Mouse (Mus musculus) CH12.LX (cell line): ENCODE data around the gene Hist1h3f. TPM values are rescaled to one million over a fixed set of nuclear protein-coding genes. Genes with fewer than 3 reads are reported as not detected.
"Not testable (repeated sequence)": the region's sequence is repeated elsewhere in the genome, so short reads cannot be mapped to it uniquely, and the experiment has no call there.

Experiments
- DNase-seq: peaks from one replicate; pipeline ENCODE4 v3.0.0-alpha.2; 2013; ENCODE audit errors: extremely low read depth
- H3K27ac ChIP-seq: 2 replicates; pipeline ENCODE4 v1.5.1; 2012; ENCODE audit warnings: low read depth, mild to moderate bottlenecking, control low read depth, moderate library complexity; ENCODE audit not compliant: insufficient read depth
- H3K27me3 ChIP-seq: replicated peaks from 2 replicates; pipeline ENCODE3; 2012; ENCODE audit warnings: inconsistent platforms
- H3K36me3 ChIP-seq, 2 experiments: replicated peaks in 1 of 2; 2 replicates each; pipeline versions ENCODE3 to v1.6.1; 2012; ENCODE audit warnings: inconsistent platforms in 1 of 2, low read length in 1 of 2, mild to moderate bottlenecking in 1 of 2, mixed read lengths in 1 of 2, moderate library complexity in 1 of 2; ENCODE audit not compliant: control insufficient read depth in 1 of 2, insufficient read depth in 1 of 2
- H3K4me1 ChIP-seq, 2 experiments: 2 replicates each; pipeline ENCODE4 v1.6.1; 2012; ENCODE audit warnings: inconsistent platforms in 1 of 2, moderate library complexity in 1 of 2; ENCODE audit not compliant: insufficient read depth in 2 of 2, control insufficient read depth in 1 of 2
- H3K4me2 ChIP-seq: 2 replicates; pipeline ENCODE4 v1.6.1; 2012; ENCODE audit warnings: low read depth, mild to moderate bottlenecking, control low read depth; ENCODE audit not compliant: poor library complexity, insufficient read depth, severe bottlenecking
- H3K4me3 ChIP-seq, 3 experiments: fragments of 150-350 bp in 1 of 3; sonication (generic) in 1 of 3; replicated peaks in 1 of 3; 2 replicates each; pipeline versions ENCODE3 to v1.5.1; 2011 to 2012; ENCODE audit warnings: low read depth in 2 of 3, low read length in 2 of 3, mild to moderate bottlenecking in 2 of 3, moderate library complexity in 2 of 3, control low read depth in 1 of 3, improper control_type of control experiment in 1 of 3, inconsistent platforms in 1 of 3, mixed read lengths in 1 of 3; ENCODE audit not compliant: poor library complexity in 1 of 3
- H3K79me2 ChIP-seq: replicated peaks from 2 replicates; pipeline ENCODE4 v1.6.1; 2012; ENCODE audit warnings: mild to moderate bottlenecking, moderate library complexity; ENCODE audit not compliant: control insufficient read depth, poor library complexity, insufficient read depth, severe bottlenecking; ENCODE audit errors: extremely low read depth
- H3K9ac ChIP-seq: 2 replicates; pipeline ENCODE4 v1.6.1; 2012; ENCODE audit warnings: low read depth, mild to moderate bottlenecking, control low read depth, moderate library complexity; ENCODE audit not compliant: insufficient read depth
- H3K9me3 ChIP-seq: replicated peaks from 2 replicates; pipeline ENCODE3; 2012; ENCODE audit warnings: low read length, inconsistent platforms, mixed read lengths
- BHLHE40 ChIP-seq: IDR thresholded peaks from 2 replicates; pipeline ENCODE4 v1.6.1; 2011; ENCODE audit warnings: mild to moderate bottlenecking, low read depth, low read length, improper control_type of control experiment
- CHD1 ChIP-seq: IDR thresholded peaks from 2 replicates; pipeline ENCODE4 v1.6.1; 2012; ENCODE audit warnings: low read depth, low read length, improper control_type of control experiment, inconsistent platforms
- CHD2 ChIP-seq: IDR thresholded peaks from 2 replicates; pipeline ENCODE4 v1.6.1; 2011; ENCODE audit warnings: low read length, improper control_type of control experiment
- E2F4 ChIP-seq: IDR thresholded peaks from 2 replicates; pipeline ENCODE4 v1.6.1; 2011; ENCODE audit warnings: low read depth, low read length, improper control_type of control experiment; ENCODE audit not compliant: insufficient replicate concordance
- EP300 ChIP-seq: IDR thresholded peaks from 2 replicates; pipeline ENCODE4 v1.6.1; 2011; ENCODE audit warnings: low read length, improper control_type of control experiment
- GABPA ChIP-seq: IDR thresholded peaks from 2 replicates; pipeline ENCODE4 v1.6.1; 2012; ENCODE audit warnings: low read depth, low read length, improper control_type of control experiment, inconsistent platforms; ENCODE audit not compliant: insufficient replicate concordance
- HCFC1 ChIP-seq: IDR thresholded peaks from 2 replicates; pipeline ENCODE4 v1.6.1; 2012; ENCODE audit warnings: low read depth, mild to moderate bottlenecking, inconsistent platforms, low read length, improper control_type of control experiment
- IRF4 ChIP-seq: IDR thresholded peaks from 2 replicates; pipeline ENCODE4 v1.6.1; 2014; ENCODE audit warnings: low read depth, mild to moderate bottlenecking, inconsistent platforms, low read length, improper control_type of control experiment
- JUND ChIP-seq: conservative IDR thresholded peaks from 2 replicates; pipeline ENCODE4 v1.6.1; 2011; ENCODE audit warnings: low read depth, low read length, improper control_type of control experiment
- KAT2A ChIP-seq: IDR thresholded peaks from 2 replicates; pipeline ENCODE4 v1.6.1; 2012; ENCODE audit warnings: low read length, improper control_type of control experiment, inconsistent platforms; ENCODE audit not compliant: insufficient replicate concordance
- MAX ChIP-seq: IDR thresholded peaks from 2 replicates; pipeline ENCODE4 v1.6.1; 2011; ENCODE audit warnings: low read length, improper control_type of control experiment
- MAZ ChIP-seq: IDR thresholded peaks from 2 replicates; pipeline ENCODE4 v1.6.1; 2012; ENCODE audit warnings: low read depth, mild to moderate bottlenecking, inconsistent platforms, low read length, improper control_type of control experiment, moderate library complexity
- MXI1 ChIP-seq: IDR thresholded peaks from 2 replicates; pipeline ENCODE4 v1.6.1; 2011; ENCODE audit warnings: mild to moderate bottlenecking, low read depth, low read length, improper control_type of control experiment
- MYC ChIP-seq: IDR thresholded peaks from 2 replicates; pipeline ENCODE4 v1.6.1; 2011; ENCODE audit warnings: low read depth, mild to moderate bottlenecking, improper control_type of control experiment, low read length
- NELFE ChIP-seq: IDR thresholded peaks from 2 replicates; pipeline ENCODE4 v1.6.1; 2011; ENCODE audit warnings: low read depth, low read length, improper control_type of control experiment
- NRF1 ChIP-seq: IDR thresholded peaks from 2 replicates; pipeline ENCODE4 v1.6.1; 2014; ENCODE audit warnings: low read depth, mild to moderate bottlenecking, inconsistent platforms, low read length, improper control_type of control experiment, moderate library complexity
- PAX5 ChIP-seq: IDR thresholded peaks from 2 replicates; pipeline ENCODE4 v1.6.1; 2012; ENCODE audit warnings: low read length, inconsistent platforms, mixed read lengths
- POLR2A ChIP-seq: IDR thresholded peaks from 2 replicates; pipeline ENCODE4 v1.6.1; 2011; ENCODE audit warnings: low read depth, mild to moderate bottlenecking, improper control_type of control experiment, low read length
- POLR2AphosphoS2 ChIP-seq: IDR thresholded peaks from 2 replicates; pipeline ENCODE4 v1.6.1; 2011; ENCODE audit warnings: low read depth, low read length, improper control_type of control experiment
- RCOR1 ChIP-seq: conservative IDR thresholded peaks from 2 replicates; pipeline ENCODE4 v1.6.1; 2012; ENCODE audit warnings: low read depth, mild to moderate bottlenecking, inconsistent platforms, low read length, improper control_type of control experiment
- SIN3A ChIP-seq: IDR thresholded peaks from 2 replicates; pipeline ENCODE4 v1.6.1; 2012; ENCODE audit warnings: low read length, improper control_type of control experiment, inconsistent platforms
- TBP ChIP-seq: conservative IDR thresholded peaks from 2 replicates; pipeline ENCODE4 v1.6.1; 2011; ENCODE audit warnings: low read depth, low read length, improper control_type of control experiment
- TCF12 ChIP-seq: IDR thresholded peaks from 2 replicates; pipeline ENCODE4 v1.6.1; 2014; ENCODE audit warnings: low read depth, mild to moderate bottlenecking, inconsistent platforms, low read length, improper control_type of control experiment
- UBTF ChIP-seq: IDR thresholded peaks from 2 replicates; pipeline ENCODE4 v1.6.1; 2012; ENCODE audit warnings: low read depth, mild to moderate bottlenecking, inconsistent platforms, low read length, improper control_type of control experiment, moderate library complexity
- USF2 ChIP-seq: conservative IDR thresholded peaks from 2 replicates; pipeline ENCODE4 v1.6.1; 2011; ENCODE audit warnings: low read depth, low read length, improper control_type of control experiment
- ZMIZ1 ChIP-seq: IDR thresholded peaks from 2 replicates; pipeline ENCODE4 v1.6.1; 2012; ENCODE audit warnings: low read depth, mild to moderate bottlenecking, inconsistent platforms, low read length, improper control_type of control experiment
- dilution Hi-C: fragments of 300-500 bp; cut with MboI; formaldehyde crosslinking; loops from 2 replicates; pipeline ENCODE4 v1.14.3; 2020; ENCODE audit warnings: low sequenced_read_pairs; ENCODE audit not compliant: extremely low pct_unique_long_range_greater_than_20kb, extremely low pct_ligation_motif_present
- in situ Hi-C: fragments of 300-500 bp; cut with MboI; formaldehyde crosslinking; loops from 3 replicates; pipeline ENCODE4 v1.14.3; 2019; ENCODE audit warnings: low sequenced_read_pairs, low pct_ligation_motif_present, low pct_unique_long_range_greater_than_20kb, mixed read lengths
- polyA plus RNA-seq: library from polyadenylated mRNA; unstranded; fragments of >175 nt; gene quantifications from 2 replicates; pipeline ENCODE4 v1.2.1, GENCODE M21; 2012; ENCODE audit warnings: low read depth; ENCODE audit not compliant: insufficient read length
- total RNA-seq, 2 experiments: library from RNA; depleted of rRNA; stranded (reverse); fragments of 300-350 nt in 1 of 2; fragments of >200 nt in 1 of 2; gene quantifications; 2 replicates each; pipeline ENCODE4 v1.2.3; 2012 to 2014

The Hist1h3f gene
- total and polyA plus RNA-seq, 3 experiments, result 0.30 to 553 (median 8.0) TPM

GRCm38 (mm10) chr13:23534368-23535131, 9.3 kb upstream of the Hist1h3f start (continued):
- TF ChIP-seq TCF12, result no peak
- TF ChIP-seq JUND, result no peak
- no peak for TF ChIP-seq EP300
- TF ChIP-seq TBP, result peak; percentile 58; the same call in 1 of the 2 replicates
- TF ChIP-seq E2F4, result no peak
- TF ChIP-seq HCFC1, result no peak
- no peak for TF ChIP-seq GABPA
- TF ChIP-seq PAX5, result no peak
- 0 out of 2 replicates have a peak, but pooled peaks have one; percentile 72 for TF ChIP-seq POLR2AphosphoS2
- TF ChIP-seq, all 38 proteins: peak for 4

- H3K27me3 ChIP-seq, H3K36me3 ChIP-seq, H3K79me2 ChIP-seq, H3K9me3 ChIP-seq, in situ Hi-C loops, dilution Hi-C loops: not testable (repeated sequence)
- peak within 1 kb of the TSS; percentile 49 to 70 (median 55) for H3K4me3 ChIP-seq
- peaks cover 9 to 51% of the 10 kb centered on the region in 2 experiments; a peak in 3 of 4 replicates for H3K4me1 ChIP-seq
- peak within 1 kb of the TSS; percentile 100 for H3K9ac ChIP-seq
- H3K4me2 ChIP-seq, result peak within 1 kb of the TSS; percentile 98
- TF ChIP-seq E2F4 (peak; percentile 100), HCFC1 (peak; percentile 48), TBP (peak; percentile 98), SIN3A (peak; percentile 61), CHD1 (peak; percentile 95; the same call in 1 of the 2 replicates), ZMIZ1 (peak; percentile 99), CHD2 (peak; percentile 88), BHLHE40 (peak; percentile 19; the same call in 1 of the 2 replicates), MYC (peak; percentile 77), NRF1 (peak; percentile 85), IRF4 (peak; percentile 31; the same call in 1 of the 2 replicates), POLR2AphosphoS2 (peak; percentile 100), RCOR1 (0 out of 2 replicates have a peak, but pooled peaks have one; percentile 68), MAX (peak; percentile 40; the same call in 1 of the 2 replicates), MAZ (0 out of 2 replicates have a peak, but pooled peaks have one; percentile 13), UBTF (peak; percentile 97), MXI1 (0 out of 2 replicates have a peak, but pooled peaks have one; percentile 25), POLR2A (peak; percentile 97), NELFE (peak; percentile 99), KAT2A (peak; percentile 68; the same call in 1 of the 2 replicates), USF2 (peak; percentile 18), TCF12 (peak; percentile 87; the same call in 1 of the 2 replicates)
- peak; percentile 98 for DNase-seq
- H3K27ac ChIP-seq, result peak within 1 kb of the TSS; percentile 93
These were observed 8.4 kb upstream of the Hist1h3f start, which contains the start of gene Hist1h3g for GRCm38 (mm10) chr13:23535137-23536075. TSS of gene Hist1h3g (plus strand) at chr13:23535422.
